Mouse (Mus musculus): Measurements from ENCODE around the gene Pdia6.

Pdia6 gene

DNA sequence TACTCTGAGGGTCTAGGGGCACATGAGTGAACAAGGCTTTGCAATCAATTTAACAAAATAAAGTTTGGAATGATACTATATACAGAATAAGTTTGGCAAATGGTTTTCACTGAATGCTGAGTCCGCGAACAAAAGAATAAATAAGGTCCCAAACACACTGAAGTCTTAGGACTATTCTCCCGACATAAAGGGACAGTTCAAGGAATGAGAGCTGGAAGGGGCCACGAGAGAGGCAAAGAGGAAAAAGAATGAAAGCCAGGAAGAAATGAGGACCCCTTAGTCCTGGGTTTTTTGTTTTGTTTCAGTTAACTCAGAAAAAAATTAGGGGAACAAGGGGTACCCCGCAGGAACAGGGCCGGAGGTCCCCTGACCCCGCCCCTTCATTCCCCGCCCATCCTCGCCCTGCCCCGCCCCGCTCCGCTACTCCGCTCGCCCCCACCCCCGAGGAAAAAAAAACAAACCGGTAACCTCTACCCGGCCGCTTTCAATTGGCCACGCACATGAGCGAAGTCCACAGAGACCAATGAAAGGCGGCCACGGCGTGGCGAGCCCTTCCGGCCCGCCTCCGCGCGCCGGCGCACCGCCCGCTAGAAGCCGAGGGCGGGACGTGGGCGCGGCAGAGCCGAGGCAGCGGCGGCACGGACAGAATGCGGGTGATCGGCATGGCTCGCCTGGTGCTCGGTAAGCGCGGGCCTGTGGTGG lies at the start of gene Pdia6:
Gene Pdia6 (plus strand): TSS at position 575 of the 702 bp plus-strand sequence.
- DNase-seq (ENCODE audit: low spot score), result peak; percentile 92

DNA sequence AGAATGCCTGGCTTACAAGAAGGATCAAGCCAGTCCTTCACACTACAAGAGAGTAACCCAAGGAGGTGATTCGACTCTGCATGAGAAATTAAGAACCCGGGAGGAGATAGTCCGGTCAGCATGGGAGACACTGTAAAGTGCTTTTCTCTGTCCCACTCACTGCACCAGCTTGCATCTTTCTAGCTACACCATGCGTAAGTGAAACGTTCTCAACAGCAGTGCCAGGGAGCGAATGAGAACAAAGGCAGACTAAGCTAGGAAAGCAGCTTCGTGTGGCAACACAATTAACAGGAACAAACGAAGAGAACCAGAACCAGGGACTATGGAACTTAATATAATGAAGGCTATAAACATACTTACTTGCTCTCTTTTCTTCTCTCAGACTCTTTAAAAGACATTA lies 48.0 kb upstream of the Pdia6 start:
- no peak for DNase-seq (ENCODE audit: low spot score)

DNA sequence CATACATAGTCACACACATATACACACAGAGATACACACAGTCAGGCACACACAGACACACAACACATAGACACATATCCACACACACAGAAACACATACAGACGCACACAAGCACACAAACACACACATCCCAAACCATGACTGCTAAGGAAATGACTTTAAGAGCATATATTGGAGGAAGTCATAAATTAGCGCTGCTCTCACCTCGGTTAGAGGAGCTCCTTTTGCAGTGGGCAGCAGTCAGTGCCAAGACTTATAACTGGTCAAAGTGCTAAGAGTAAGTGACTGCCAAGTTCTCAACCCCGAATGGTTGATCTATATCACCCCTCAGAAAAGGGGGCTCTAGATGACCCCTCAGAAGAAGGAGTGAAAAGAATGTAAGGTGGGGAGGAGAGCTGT lies 47.2 kb upstream of the Pdia6 start:
- DNase-seq (ENCODE audit: low spot score), result no peak

DNA sequence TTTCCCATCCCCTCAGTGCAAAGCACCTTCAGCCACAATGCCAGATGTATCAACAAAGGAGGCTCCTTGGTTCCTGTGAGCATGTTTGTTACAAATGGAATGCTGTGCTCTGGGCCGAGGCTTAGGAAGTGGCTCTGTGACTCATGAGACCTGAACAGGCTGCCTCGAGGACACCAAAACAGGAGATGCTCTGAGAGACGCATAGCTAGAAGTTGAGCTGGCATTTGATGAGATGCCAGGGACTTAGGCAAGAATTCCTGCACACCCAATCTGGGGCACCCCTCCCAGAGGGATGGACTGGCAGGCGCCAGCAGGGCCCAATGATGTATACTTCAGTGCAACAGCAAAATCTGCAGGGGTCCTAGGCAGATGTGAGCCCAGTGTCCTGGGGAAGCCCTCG lies 45.7 kb upstream of the Pdia6 start:
- no peak for DNase-seq (ENCODE audit: low spot score)

DNA sequence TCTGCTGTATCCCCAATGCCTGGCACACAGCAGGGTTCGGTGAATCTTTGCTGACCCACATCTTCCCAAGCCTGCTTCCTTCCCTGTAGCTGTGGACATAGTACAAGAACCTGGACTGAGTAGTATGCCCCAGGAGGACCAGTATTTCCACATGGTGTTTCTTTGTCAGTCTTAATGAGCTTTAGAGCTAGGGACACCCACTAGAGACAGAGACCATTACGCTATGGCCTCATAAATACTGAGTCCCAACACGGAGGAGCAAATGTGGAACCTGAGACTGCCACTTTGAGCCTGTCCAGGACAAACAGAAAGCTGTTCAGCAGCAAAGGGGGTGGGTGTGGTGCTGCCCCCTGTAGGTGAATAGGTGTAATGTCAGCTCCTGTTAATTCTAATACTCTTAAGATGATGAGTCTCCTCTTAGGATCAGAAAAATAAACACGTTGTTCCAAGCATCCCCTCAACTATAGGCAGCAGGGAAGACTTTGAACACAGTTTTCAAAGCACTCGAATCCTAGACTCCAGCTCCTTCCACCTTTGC lies 44.4 kb upstream of the Pdia6 start:
- no peak for DNase-seq (ENCODE audit: low spot score)

DNA sequence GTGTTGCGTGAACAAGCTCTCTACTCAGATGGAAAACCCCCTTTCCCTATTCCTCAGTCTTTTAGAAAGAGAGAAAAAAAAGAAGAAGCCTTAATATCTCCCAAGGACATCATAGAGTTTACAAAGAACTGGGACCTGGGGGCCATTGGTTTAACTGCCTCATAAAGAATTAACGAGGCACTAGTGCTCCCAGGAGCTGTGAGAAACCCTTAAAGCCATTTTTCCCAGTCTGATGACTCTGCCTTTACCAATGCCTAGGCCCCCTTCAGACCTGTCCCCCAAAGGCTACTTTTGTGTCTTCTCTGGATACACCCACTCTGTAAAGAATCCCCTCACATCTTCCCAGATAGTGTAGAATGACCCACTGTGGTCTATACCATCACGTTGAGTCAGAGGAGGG lies 43.3 kb upstream of the Pdia6 start:
- no peak for DNase-seq (ENCODE audit: low spot score)

DNA sequence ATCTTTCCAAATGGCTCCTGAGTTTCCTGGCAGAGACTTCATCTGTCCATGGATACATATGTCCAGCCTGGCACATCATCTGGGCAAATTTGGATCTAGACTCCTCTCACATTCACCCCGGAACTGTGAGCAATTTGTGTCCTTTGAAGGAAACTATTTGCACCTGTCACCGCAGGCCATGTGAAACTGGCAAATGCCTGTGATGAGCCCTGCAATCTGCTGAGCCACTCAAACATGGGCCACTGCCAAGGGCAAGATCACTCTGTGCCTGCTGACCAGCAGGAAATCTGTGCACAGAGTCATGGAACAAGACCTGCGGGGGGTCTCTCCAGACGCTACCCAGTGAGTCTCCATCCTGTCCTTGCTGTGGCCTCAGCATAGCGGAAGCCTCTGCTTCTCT lies 41.3 kb upstream of the Pdia6 start:
- no peak for DNase-seq (ENCODE audit: low spot score)

DNA sequence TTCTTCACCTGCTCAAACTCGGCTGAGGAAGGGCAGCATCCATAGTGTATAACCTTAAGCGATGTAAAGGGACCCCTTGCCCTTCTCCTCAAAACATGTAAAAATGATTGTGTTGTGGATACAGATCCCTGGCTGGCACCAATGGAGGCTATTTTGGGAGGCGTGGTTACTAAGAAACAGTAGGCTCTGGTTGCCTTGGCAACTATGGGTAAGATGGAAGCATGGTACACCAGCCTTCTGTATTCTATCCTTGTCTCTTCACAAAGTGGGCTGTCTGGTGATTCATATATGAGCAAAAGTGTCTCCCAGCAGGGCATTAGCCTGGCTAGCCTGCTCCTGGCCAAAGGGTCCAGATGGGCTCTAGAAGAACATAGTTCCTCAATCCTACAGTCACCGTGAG lies 38.4 kb upstream of the Pdia6 start:
- DNase-seq (ENCODE audit: low spot score), result no peak

DNA sequence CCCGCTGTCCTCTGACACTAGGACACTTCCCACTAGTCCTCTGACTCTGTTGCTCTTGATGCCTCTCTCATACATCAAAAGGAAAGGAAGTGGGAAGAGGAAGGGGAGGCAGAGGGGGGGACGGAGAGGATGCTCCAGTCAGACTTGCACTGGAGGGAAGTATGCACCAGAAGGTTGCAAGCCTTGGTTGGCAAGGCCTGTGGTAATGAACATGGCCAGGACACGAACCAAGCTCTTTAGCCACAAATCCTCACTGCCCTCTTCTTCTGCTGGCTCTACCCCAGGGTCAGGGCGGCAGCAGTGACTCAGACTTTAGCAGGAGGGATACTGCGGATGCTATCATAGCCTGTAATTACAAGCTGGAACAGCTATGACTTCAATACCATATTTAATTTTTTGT lies 35.8 kb upstream of the Pdia6 start:
- no peak for DNase-seq (ENCODE audit: low spot score)

DNA sequence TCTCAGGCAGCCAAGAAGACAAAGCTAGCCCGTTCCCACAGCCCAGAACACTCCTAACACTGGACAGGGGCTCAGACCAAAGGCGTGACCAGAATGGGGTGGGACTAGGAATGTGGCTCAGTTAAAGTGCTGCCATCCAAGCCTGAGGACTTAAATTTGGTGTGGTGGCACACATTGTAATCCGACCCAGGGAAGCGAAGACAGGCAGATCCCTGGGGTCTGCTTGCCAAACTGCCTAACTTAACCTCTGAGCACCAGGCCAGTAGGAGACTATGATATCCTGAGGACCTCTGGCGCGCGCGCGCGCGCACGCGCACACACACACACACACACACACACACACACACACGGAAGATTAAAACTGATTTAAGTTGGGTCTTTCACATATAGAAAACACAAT lies 34.8 kb upstream of the Pdia6 start:
- no peak for DNase-seq (ENCODE audit: low spot score)

DNA sequence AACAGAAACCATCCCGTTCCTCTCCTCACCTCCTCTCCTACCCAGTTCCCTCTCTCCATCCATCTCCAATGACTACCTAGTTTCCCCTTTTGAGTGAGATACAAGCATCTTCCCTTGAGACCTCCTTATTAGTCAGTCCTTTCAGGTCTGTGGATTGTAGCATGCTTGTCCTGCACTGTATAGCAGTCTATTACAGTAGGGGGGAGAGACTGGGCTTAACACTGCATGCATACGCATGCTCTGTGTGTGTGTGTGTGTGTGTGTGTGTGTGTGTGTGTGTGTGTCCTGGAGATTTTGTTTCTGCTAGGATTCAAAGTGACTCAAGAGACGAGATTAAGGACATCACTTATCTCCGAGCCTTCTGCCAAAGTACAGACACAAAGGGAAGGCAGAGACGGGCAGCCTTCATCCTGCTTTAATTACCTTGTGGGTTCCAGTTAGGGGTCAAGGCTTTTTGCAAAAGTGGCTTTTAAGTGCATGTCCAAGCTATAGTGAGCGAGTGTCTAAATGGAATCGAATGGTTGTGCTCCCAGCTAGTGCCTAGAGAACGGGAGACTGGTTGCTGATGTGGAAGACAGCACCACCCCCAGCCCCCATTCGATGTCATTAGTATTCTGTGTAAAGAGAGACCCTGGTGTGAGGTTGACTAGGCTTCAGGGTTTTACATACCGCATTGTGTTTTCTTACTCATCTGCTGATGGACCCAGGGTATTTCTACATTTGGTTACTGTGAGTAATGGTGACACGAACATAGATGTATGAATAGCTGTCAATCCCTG lies 30.6 kb upstream of the Pdia6 start:
- DNase-seq (ENCODE audit: low spot score), result no peak

DNA sequence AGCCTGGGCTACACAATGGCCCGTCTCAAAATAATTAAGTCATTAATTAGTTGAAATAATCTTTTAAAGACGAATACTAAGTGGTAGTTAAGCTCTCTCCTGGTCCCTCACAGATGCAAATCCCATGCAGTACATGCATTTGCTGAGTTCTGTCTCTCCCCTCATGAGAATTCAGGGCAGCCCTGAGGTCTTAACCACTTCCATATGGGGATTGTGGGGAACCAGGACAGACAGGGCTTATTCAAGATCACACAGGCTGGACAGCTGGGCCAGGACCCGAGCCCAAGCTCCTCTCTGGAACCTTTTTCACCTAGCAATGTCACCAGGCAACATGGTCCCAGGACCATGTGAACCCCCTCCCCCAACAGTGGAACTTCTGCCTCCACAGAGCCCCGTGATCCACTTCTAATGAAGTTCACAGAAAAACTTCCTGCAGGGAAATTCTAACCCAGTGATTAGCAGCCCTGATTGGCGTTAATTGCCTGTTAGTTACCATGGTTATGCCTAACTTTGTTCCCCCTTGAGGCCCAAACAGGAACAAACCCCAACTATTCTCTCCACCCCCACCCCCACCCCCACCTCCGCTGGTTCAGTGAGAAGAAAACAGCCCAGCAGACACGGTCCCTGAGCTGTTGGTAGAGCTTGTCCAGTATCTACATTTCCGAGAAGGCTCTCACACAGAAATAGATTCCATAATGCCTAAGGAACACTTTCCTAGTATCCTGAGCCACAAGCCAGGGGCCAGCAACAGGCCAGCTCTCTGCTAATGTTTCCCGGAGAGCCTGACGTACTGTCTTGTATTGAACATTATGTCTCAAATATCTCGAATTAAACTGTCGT lies 27.5 kb upstream of the Pdia6 start:
- no peak for DNase-seq (ENCODE audit: low spot score)

DNA sequence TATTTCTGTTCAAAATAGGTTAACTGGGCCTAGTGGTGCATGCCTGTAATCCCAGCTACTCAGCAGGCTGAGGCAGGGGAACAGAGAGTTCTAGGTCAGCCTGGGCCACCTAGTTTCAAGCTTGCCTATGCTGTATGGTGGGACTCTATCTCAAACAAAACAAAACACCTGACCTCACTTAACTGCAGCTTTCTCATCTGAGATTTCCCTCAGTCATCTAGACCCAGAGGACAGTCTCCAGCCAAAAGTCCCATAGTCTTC lies 27.0 kb upstream of the Pdia6 start:
- no peak for DNase-seq (ENCODE audit: low spot score)

DNA sequence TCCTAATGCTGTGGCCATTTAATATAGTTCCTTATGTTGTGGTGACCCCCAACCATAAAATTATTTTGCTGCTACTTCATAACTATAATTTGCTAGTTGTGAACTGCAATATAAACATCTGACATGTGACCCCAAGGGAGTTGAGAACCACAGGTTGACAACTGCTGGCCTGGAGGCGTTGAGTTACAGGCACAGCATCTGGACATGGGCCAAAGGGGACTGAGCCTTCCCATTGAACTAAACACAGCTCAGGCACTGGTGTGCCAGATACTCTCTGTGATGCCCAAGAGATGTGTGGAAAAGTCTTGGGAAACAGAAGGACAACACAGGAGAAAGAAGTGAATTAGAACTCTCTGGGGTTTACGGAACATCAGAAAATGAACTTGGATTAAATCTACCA lies 25.3 kb upstream of the Pdia6 start:
- DNase-seq (ENCODE audit: low spot score), result no peak

DNA sequence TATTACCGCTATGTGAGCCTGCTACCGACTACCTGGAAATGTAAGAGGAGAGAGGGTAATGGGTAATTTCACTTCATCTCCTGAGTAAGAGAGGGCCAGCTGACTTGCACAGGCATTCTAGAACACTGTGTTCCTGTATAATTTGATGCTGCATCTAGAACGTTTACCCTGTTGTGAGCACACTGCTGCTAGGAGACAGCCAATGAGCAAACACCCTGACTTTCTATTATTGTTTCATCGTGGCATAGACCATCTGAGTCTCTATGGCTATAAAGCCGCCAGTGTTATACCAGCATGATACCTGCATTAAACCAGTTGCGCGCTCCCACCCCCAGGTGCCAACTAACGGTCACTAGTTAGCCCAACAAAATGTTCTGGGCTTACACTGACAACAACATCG lies 24.7 kb upstream of the Pdia6 start:
- DNase-seq (ENCODE audit: low spot score), result no peak

DNA sequence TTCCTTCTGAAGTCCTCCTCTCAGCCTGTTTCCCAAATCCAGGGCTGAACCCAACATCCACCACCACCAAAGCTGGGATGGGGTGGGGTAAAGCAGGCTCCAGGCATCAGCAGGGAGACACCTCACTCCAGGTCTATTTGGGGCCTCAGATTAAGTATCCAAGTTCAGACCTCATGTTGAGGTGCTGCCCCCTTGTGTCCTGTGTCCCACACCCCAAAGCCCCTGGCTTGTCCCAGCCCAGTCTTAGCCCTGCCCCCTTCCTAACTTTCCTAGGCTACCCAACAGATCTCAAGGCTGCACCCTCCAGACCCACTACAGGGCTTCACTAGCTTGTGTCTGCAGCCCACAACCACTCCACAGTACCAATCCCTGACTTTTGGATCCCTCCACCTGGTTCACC lies 24.3 kb upstream of the Pdia6 start:
- DNase-seq (ENCODE audit: low spot score), result no peak

DNA sequence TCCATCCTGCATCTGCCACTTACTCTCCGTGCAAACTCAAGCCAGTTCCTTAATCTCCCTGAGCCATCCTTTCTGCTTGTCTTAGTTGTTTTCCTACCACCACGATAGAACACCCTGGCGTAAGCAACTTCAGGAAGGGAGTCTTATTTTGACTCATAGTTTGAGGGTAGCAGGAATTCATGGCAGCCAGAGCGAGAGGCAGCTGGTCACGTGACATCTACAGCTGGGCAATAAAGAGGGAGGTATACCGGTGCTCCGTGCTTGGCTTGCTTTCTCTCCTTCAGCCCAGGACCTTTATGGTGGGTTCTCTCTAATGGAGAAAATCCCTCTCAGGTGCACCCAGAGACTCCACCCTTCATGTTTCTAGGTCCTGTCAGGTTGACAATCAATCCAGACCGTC lies 15.4 kb upstream of the Pdia6 start:
- no peak for DNase-seq (ENCODE audit: low spot score)

DNA sequence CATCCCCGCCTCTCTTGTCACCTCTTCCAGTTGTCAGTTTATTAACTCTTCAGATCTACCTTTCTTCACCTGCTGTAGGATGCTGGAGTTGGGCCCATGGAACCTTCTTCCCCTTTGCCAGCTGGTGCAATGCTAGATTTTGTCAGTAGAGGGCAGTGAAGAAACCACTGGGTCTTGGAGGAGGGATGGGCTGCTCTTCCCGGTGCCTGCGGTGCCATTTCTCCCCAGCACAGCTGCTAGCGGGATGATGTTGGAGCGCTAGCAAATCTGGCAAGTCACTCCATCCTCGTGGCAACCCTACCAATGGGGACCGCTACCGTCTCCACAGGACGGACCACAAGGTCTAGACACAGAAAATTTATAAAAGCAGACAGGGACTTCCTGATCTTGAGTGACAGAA lies 13.3 kb upstream of the Pdia6 start:
- peak; percentile 29 for DNase-seq (ENCODE audit: low spot score)

DNA sequence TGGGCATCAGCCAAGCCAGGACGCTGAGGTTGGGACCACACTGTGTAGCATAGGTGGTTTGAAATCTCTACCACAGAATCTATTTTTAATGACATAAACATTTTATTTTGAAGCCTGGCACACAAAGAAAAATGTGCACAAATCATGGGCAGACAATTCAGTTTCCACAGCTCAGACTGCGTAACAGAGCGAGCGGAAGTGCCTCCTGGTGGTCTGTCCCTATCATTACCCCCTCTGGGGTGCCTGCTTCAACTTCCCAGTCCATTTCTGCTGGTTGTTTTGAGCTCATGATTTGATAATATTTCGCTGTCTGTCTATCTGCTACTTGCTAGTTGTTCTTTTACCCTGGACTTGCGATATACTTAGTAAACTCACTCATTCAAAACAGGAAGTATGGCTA lies 10.7 kb upstream of the Pdia6 start:
- DNase-seq (ENCODE audit: low spot score), result no peak

DNA sequence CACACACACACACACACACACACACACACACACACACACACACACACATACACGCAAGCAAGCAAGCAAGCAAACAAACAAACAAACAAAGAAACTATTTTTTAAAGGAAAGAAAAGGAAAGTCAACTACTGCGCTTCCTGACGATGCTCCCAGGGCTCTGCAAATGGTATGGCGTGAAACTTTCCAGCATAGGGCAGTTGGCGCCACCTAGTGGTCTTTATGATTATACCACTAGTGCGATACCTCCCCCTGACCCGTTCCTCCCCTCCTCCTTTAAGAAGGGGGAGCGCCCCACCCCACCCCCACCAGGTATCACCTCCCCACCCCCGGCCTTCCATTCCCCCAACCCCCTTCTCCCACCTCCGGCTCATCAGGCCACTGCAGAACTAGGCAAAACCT lies 9.4 kb upstream of the Pdia6 start:
- peak; percentile 53 for DNase-seq (ENCODE audit: low spot score)

DNA sequence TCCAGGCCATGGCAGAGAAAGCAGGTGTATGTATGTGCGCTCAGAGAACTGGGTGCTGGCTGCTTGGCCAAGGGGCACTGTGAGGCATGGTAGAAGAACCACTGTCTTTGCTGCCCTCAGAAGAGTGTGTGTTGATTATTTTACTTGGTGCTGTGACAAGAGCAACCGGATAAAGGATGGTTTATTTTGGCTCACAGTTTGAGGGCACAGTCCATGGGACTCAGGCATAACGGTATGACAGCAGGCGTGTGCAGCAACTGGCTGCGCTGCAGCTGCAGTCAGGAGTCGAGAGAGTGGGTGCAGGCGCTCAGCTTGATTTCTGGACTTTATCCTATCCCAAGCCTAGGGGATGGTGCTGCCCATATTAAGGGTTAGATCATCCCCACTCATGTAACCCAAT lies 7.9 kb upstream of the Pdia6 start:
- no peak for DNase-seq (ENCODE audit: low spot score)

DNA sequence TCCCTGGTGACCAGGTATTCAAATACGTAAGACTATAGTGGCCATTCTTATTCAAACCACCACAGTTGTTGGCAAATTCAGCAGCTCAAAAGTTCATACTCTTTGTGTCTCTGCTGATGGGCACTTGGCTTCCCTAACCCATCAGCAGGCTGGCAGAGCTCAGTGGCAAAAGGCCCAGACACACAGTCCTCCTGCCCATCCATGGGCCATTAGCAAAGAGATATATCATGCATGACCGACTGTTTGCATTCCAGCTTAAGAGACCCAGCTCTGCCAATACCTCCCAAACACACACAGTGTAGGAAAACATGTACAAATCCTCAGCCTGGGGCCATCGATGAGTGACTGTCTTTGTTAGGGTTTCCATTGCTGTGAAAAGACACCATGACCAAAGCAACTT lies 5.3 kb upstream of the Pdia6 start:
- DNase-seq (ENCODE audit: low spot score), result no peak

DNA sequence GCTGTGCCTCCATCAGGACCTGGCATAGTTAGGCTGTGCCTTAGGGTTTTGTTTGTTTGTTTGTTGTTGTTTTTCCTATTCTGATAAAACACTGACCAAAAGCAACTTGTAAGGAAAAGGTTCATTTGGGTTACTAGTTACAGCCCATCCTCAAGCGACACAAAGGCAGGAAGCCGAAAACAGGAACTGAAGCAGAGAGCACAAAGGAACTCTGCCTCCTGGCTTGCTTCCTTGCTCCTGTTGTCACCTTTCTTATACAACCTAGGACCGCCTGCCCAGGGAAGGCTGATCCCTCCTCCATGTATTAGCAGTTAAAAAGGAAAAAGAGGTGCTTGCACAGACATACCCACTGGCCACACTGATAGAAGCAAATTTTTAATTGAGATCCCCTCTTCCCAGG lies 2.5 kb upstream of the Pdia6 start:
- no peak for DNase-seq (ENCODE audit: low spot score)
